8 mouse cellular contexts compared by ENCODE assay signal in genomic region chr4:93352930-93353329, GRCm38 (mm10). TPM values are rescaled to one million over a fixed set of nuclear protein-coding genes. Genes with fewer than 3 reads are reported as not detected.
DNase-seq lines count a peak whose midpoint lies in the region; ATAC-seq and TF ChIP-seq lines count a peak whose summit lies in the region.
"Had no signal": no experiment of that assay in that cellular context is flagged by ENCODE, and none has a peak within 500 bp of the region (broad histone marks: within the 10 kb centered on the region; RNA-seq: fewer than 3 reads in every experiment).

No protein-coding gene starts in this region.

- no peak for ATAC-seq in heart, postnatal 0 days (ENCODE audit: insufficient read depth, low read depth)
- ATAC-seq in midbrain, embryonic 14.5 days (ENCODE audit: low FRiP score, low TSS enrichment): no peak
- ATAC-seq in midbrain, embryonic 13.5 days: no peak
- ATAC-seq in embryonic facial prominence, embryonic 14.5 days (ENCODE audit: low read depth): no peak

- H3K4me2 ChIP-seq in heart, postnatal 0 days (ENCODE audit: low read depth, low read length): no peak overlapping the region
- no peak overlapping the region for H3K4me2 ChIP-seq in midbrain, embryonic 14.5 days (ENCODE audit: low read length)
- no peak overlapping the region for H3K4me2 ChIP-seq in midbrain, embryonic 13.5 days (replicated peaks)
- H3K4me2 ChIP-seq in embryonic facial prominence, embryonic 14.5 days (ENCODE audit: low read depth, low read length): no peak overlapping the region
- H3K4me2 ChIP-seq: hindbrain, embryonic 12.5 days had no signal

- DNase-seq in heart, postnatal 0 days (ENCODE audit: low spot score): no peak
- no peak for DNase-seq in heart, adult 9 months (ENCODE audit: low spot score in 2 of 2)
- peak; percentile 39 for DNase-seq in midbrain, embryonic 14.5 days
- DNase-seq in embryonic facial prominence, embryonic 14.5 days (ENCODE audit: low spot score): peak; percentile 11
- no peak for DNase-seq in thymus, postnatal 0 days (ENCODE audit: low spot score)
- no peak for DNase-seq in heart, embryonic 10.5 days (ENCODE audit: low spot score)

- no peak overlapping the region for H3K4me3 ChIP-seq in heart, postnatal 0 days (ENCODE audit: low read depth, low read length)
- H3K4me3 ChIP-seq in midbrain, embryonic 14.5 days (replicated peaks; ENCODE audit: low read depth, low read length): no peak overlapping the region
- H3K4me3 ChIP-seq in midbrain, embryonic 13.5 days (replicated peaks): no peak overlapping the region
- no peak overlapping the region for H3K4me3 ChIP-seq in embryonic facial prominence, embryonic 14.5 days (ENCODE audit: low read depth, low read length)
- H3K4me3 ChIP-seq in heart, embryonic 10.5 days: no peak overlapping the region
- H3K4me3 ChIP-seq: hindbrain, embryonic 12.5 days had no signal

- TF ChIP-seq CTCF in heart, postnatal 0 days (IDR thresholded peaks at IDR 0.05; ENCODE audit: low read depth): peak; percentile 43

- no peak overlapping the region for H3K27ac ChIP-seq in heart, postnatal 0 days (ENCODE audit: low read depth)
- H3K27ac ChIP-seq in midbrain, embryonic 14.5 days (replicated peaks; ENCODE audit: low read depth, low read length): no peak overlapping the region
- no peak overlapping the region for H3K27ac ChIP-seq in midbrain, embryonic 13.5 days
- no peak overlapping the region for H3K27ac ChIP-seq in embryonic facial prominence, embryonic 14.5 days (replicated peaks; ENCODE audit: low read depth, low read length)
- H3K27ac ChIP-seq in heart, embryonic 10.5 days: no peak overlapping the region
- H3K27ac ChIP-seq: hindbrain, embryonic 12.5 days had no signal

- H3K4me1 ChIP-seq in heart, postnatal 0 days (ENCODE audit: control insufficient read depth, insufficient read depth): no peaks in the 10 kb centered on the region
- H3K4me1 ChIP-seq in midbrain, embryonic 14.5 days (ENCODE audit: control insufficient read depth, insufficient read depth, low read length): no peaks in the 10 kb centered on the region
- no peaks in the 10 kb centered on the region for H3K4me1 ChIP-seq in midbrain, embryonic 13.5 days (replicated peaks)
- no peaks in the 10 kb centered on the region for H3K4me1 ChIP-seq in embryonic facial prominence, embryonic 14.5 days (ENCODE audit: control insufficient read depth, insufficient read depth, low read length)
- H3K4me1 ChIP-seq in heart, embryonic 10.5 days: no peaks in the 10 kb centered on the region
- H3K4me1 ChIP-seq: hindbrain, embryonic 12.5 days had no signal

- TF ChIP-seq EP300 in heart, postnatal 0 days (IDR thresholded peaks at IDR 0.05; ENCODE audit: low read depth): no peak

- 51% methylated on average over 2 of the region's 2 CpGs for WGBS in heart, postnatal 0 days
- WGBS in midbrain, embryonic 14.5 days: 77% methylated on average over 2 of the region's 2 CpGs
- 77% methylated on average over 2 of the region's 2 CpGs for WGBS in midbrain, embryonic 13.5 days
- WGBS in embryonic facial prominence, embryonic 14.5 days: 58% methylated on average over 2 of the region's 2 CpGs
- 60% methylated on average over 2 of the region's 2 CpGs for WGBS in heart, embryonic 10.5 days

- no peak overlapping the region for H3K9ac ChIP-seq in heart, postnatal 0 days (replicated peaks; ENCODE audit: low read depth, low read length)
- no peak overlapping the region for H3K9ac ChIP-seq in midbrain, embryonic 14.5 days (replicated peaks; ENCODE audit: low read length)
- no peak overlapping the region for H3K9ac ChIP-seq in midbrain, embryonic 13.5 days (replicated peaks)
- no peak overlapping the region for H3K9ac ChIP-seq in embryonic facial prominence, embryonic 14.5 days (ENCODE audit: low read depth, low read length)
- H3K9ac ChIP-seq: hindbrain, embryonic 12.5 days had no signal

- no peaks in the 10 kb centered on the region for H3K27me3 ChIP-seq in heart, postnatal 0 days (ENCODE audit: control insufficient read depth, insufficient read depth, low read length)
- no peaks in the 10 kb centered on the region for H3K27me3 ChIP-seq in midbrain, embryonic 14.5 days (ENCODE audit: control insufficient read depth, insufficient read depth, low read length)
- H3K27me3 ChIP-seq in midbrain, embryonic 13.5 days: no peaks in the 10 kb centered on the region
- no peaks in the 10 kb centered on the region for H3K27me3 ChIP-seq in embryonic facial prominence, embryonic 14.5 days (replicated peaks; ENCODE audit: control insufficient read depth, insufficient read depth, low read length)
- no peaks in the 10 kb centered on the region for H3K27me3 ChIP-seq in heart, embryonic 10.5 days (ENCODE audit: insufficient read depth, poor library complexity, severe bottlenecking)
- H3K27me3 ChIP-seq: hindbrain, embryonic 12.5 days had no signal

- no peaks in the 10 kb centered on the region for H3K9me3 ChIP-seq in heart, postnatal 0 days (replicated peaks; ENCODE audit: control insufficient read depth, low read length)
- H3K9me3 ChIP-seq in midbrain, embryonic 14.5 days (ENCODE audit: control insufficient read depth, low read length): no peaks in the 10 kb centered on the region
- no peaks in the 10 kb centered on the region for H3K9me3 ChIP-seq in midbrain, embryonic 13.5 days
- H3K9me3 ChIP-seq in embryonic facial prominence, embryonic 14.5 days (ENCODE audit: control insufficient read depth, low read length): no peaks in the 10 kb centered on the region
- no peaks in the 10 kb centered on the region for H3K9me3 ChIP-seq in heart, embryonic 10.5 days
- H3K9me3 ChIP-seq: hindbrain, embryonic 12.5 days had no signal

- H3K36me3 ChIP-seq in heart, postnatal 0 days (replicated peaks; ENCODE audit: control insufficient read depth, insufficient read depth, low read length): no peaks in the 10 kb centered on the region
- H3K36me3 ChIP-seq in midbrain, embryonic 14.5 days (ENCODE audit: control insufficient read depth, insufficient read depth, low read length): no peaks in the 10 kb centered on the region
- no peaks in the 10 kb centered on the region for H3K36me3 ChIP-seq in midbrain, embryonic 13.5 days
- no peaks in the 10 kb centered on the region for H3K36me3 ChIP-seq in embryonic facial prominence, embryonic 14.5 days (ENCODE audit: control insufficient read depth, insufficient read depth, low read length)
- no peaks in the 10 kb centered on the region for H3K36me3 ChIP-seq in heart, embryonic 10.5 days
- H3K36me3 ChIP-seq: hindbrain, embryonic 12.5 days had no signal

RNA-seq across cellular contexts. Expression of gene Tusc1, which starts 17.6 kb away (rescaled TPM):
- 4.0 and 12.7 TPM in 2 replicates for total RNA-seq in heart, postnatal 0 days (2014; rRNA removed; ENCODE audit: low replicate concordance)
- 3.1 and 3.2 TPM in 2 replicates for polyA plus RNA-seq in heart, postnatal 0 days (2015; fragmentation: Nextera tagmentation; extraction: Ambion mirVana)
- 11.6 and 15.2 TPM in 2 replicates for polyA plus RNA-seq in midbrain, embryonic 14.5 days (2014; fragmentation: Nextera tagmentation; extraction: Ambion mirVana)
- 6.6 and 8.0 TPM in 2 replicates for polyA plus RNA-seq in midbrain, embryonic 13.5 days (2015; fragmentation: Nextera tagmentation; extraction: Ambion mirVana)
- polyA plus RNA-seq in embryonic facial prominence, embryonic 14.5 days (2014; fragmentation: Nextera tagmentation; extraction: Ambion mirVana): 7.8 and 8.7 TPM in 2 replicates
- 2.9 and 3.3 TPM in 2 replicates for polyA plus RNA-seq in thymus, postnatal 0 days (2015; fragmentation: Nextera tagmentation; extraction: Ambion mirVana)
- polyA plus RNA-seq in heart, embryonic 10.5 days (2016; fragmentation: Nextera tagmentation; extraction: Ambion mirVana): 2.6 and 3.4 TPM in 2 replicates

Comparison
In these comparisons a context has a peak if more than half of its experiments do, and no peak if none do; other contexts are left out.
1. DNase-seq: peak in midbrain, embryonic 14.5 days (single experiment) and embryonic facial prominence, embryonic 14.5 days (single experiment); none in heart, postnatal 0 days (single experiment), heart, adult 9 months (0 of 2), thymus, postnatal 0 days (single experiment) and heart, embryonic 10.5 days (single experiment).